Mouse (Mus musculus) midbrain, postnatal 0 days (tissue): ENCODE measurements at regions not wholly inside any gene's neighbourhood (a gene's known extent, or its start where the extent isn't known, plus 50 kb on each side); places are given as distances from the start of the nearest gene placed in this dataset.
A peak's percentile ranks its signal among the peaks of the same experiment; 100 is the strongest.

Experiments used
- ATAC-seq: fragments of 200-750 bp; cut with Nextera tagmentation; 2 replicates; pipeline ENCODE4 v1.8.0; 2017; ENCODE audit warnings: moderate number of reproducible peaks, mild to moderate bottlenecking, moderate TSS enrichment, moderate library complexity; ENCODE audit not compliant: low FRiP score
- DNase-seq: peaks from one replicate; pipeline ENCODE4 v3.0.0-alpha.2; 2015; ENCODE audit warnings: low spot score
- H3K27ac ChIP-seq: fragments of 300-500 bp; sonication (generic); 2 replicates; pipeline ENCODE4 v1.5.1; 2014; ENCODE audit warnings: low read depth, mild to moderate bottlenecking, low read length, mixed read lengths
- H3K27me3 ChIP-seq: fragments of 300-500 bp; sonication (generic); 2 replicates; pipeline ENCODE4 v1.6.1; 2014; ENCODE audit warnings: low read length, control low read depth, mixed read lengths; ENCODE audit not compliant: insufficient read depth
- H3K36me3 ChIP-seq: fragments of 300-500 bp; sonication (generic); 2 replicates; pipeline ENCODE4 v1.6.1; 2014; ENCODE audit warnings: low read length, control low read depth, mixed read lengths; ENCODE audit not compliant: insufficient read depth
- H3K4me1 ChIP-seq: fragments of 300-500 bp; sonication (generic); 2 replicates; pipeline ENCODE4 v1.6.1; 2014; ENCODE audit warnings: mild to moderate bottlenecking, control low read depth, antibody characterized with exemption, low read length, mixed read lengths; ENCODE audit not compliant: insufficient read depth
- H3K4me2 ChIP-seq: fragments of 300-500 bp; sonication (generic); 2 replicates; pipeline ENCODE4 v1.6.1; 2014; ENCODE audit warnings: low read depth, mild to moderate bottlenecking, low read length, mixed read lengths; ENCODE audit not compliant: poor library complexity, severe bottlenecking
- H3K4me3 ChIP-seq: fragments of 300-500 bp; sonication (generic); 2 replicates; pipeline ENCODE4 v1.5.1; 2014; ENCODE audit warnings: low read depth, mild to moderate bottlenecking, low read length, moderate library complexity
- H3K9ac ChIP-seq: fragments of 300-500 bp; sonication (generic); replicated peaks from 2 replicates; pipeline ENCODE4 v1.6.1; 2014; ENCODE audit warnings: mild to moderate bottlenecking, low read length, moderate library complexity, mixed read lengths; ENCODE audit not compliant: poor library complexity, severe bottlenecking
- H3K9me3 ChIP-seq: fragments of 300-500 bp; sonication (generic); 2 replicates; pipeline ENCODE4 v1.6.1; 2016; ENCODE audit warnings: low read length, control low read depth
- CTCF ChIP-seq: IDR thresholded peaks from 2 replicates; pipeline ENCODE4 v1.5.1; 2016; ENCODE audit warnings: antibody characterized with exemption, mild to moderate bottlenecking
- WGBS: fragments of 180-500 bp; shearing (Covaris S2); extraction: QIAGEN DNeasy Blood & Tissue Kit; methylation state at CpG from one replicate; pipeline ENCODE4 v1.1.7; 2014; 5-methylcytosine and 5-hydroxymethylcytosine counted together

DNA sequence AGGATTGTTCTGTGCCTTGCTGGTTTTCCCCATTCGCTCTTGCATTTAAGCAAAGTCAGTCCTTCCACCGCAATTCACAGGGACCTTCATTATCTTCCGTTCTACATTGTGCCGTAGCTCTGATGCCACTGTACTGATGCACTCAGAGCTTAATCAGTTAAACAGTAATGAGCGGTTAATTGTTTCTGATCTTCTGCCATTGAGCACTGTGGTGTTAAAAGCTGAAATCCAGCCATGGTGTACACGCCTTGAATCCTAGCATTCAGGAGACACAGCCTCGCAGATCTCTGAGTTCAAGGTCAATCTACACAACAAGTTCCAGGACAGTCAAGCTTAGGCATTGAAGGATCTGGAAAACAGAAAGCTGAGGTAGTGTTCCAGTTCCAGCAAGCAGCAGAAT is 63.6 kb upstream of the Noct start:
- H3K36me3 ChIP-seq = no peaks in the 10 kb centered on the region
- TF ChIP-seq CTCF = no peak
- no peaks in the 10 kb centered on the region for H3K9me3 ChIP-seq
- DNase-seq = no peak
- H3K4me2 ChIP-seq = no peak overlapping the region
- ATAC-seq = no peak
- WGBS = 81% methylated on average over 7 of the region's 7 CpGs
- 0 out of 2 replicates have a peak, but pooled peaks cover 8% of the 10 kb centered on the region for H3K4me1 ChIP-seq
- no peak overlapping the region for H3K27ac ChIP-seq
- H3K9ac ChIP-seq = no peak overlapping the region
- no peak overlapping the region for H3K4me3 ChIP-seq
- H3K27me3 ChIP-seq = no peaks in the 10 kb centered on the region

DNA sequence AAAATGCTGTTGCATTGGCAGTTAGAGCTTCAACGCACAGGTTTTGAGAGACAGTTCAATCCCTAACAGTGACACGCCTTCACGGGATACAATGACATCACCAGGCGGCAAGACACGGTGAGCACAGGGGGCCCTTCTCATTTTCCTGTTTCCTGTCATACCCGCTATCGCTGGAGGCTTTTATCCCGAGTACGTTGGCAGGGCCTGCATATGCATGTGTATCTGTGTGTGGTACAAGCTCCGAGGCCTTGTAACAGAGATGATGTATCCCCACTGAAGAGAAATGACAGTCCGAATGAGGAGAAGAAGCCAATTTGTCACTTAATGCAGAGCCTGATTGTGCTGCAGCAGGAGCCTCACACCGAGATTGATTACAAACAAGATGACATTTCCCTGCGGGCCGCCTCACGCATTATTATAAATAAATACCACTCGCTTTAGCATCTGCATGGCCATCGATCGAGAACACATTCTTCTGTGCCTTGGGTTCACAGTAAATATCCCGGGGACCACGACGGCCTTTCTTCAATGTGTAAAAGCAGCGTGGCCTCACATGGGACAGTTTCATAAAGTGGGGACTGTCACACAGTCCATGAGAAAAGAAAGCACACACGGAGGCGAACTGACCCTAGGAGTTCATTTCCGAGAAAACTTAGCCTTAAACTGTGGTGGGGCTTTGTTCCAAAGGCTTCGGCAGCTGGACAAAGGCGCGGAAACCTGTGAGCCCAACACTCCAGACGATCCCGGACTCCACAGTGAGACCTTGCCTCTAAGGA is 54.9 kb upstream of the Noct start:
- Histone ChIP-seq H3K4me2 (no peak overlapping the region), H3K9me3 (no peaks in the 10 kb centered on the region), H3K27me3 (no peaks in the 10 kb centered on the region), H3K4me1 (no peaks in the 10 kb centered on the region), H3K36me3 (no peaks in the 10 kb centered on the region), H3K4me3 (no peak overlapping the region), H3K9ac (no peak overlapping the region), H3K27ac (no peak overlapping the region)
- DNase-seq (no peak), ATAC-seq (no peak)
- TF ChIP-seq CTCF = no peak
- 67% methylated on average over 30 of the region's 30 CpGs for WGBS

DNA sequence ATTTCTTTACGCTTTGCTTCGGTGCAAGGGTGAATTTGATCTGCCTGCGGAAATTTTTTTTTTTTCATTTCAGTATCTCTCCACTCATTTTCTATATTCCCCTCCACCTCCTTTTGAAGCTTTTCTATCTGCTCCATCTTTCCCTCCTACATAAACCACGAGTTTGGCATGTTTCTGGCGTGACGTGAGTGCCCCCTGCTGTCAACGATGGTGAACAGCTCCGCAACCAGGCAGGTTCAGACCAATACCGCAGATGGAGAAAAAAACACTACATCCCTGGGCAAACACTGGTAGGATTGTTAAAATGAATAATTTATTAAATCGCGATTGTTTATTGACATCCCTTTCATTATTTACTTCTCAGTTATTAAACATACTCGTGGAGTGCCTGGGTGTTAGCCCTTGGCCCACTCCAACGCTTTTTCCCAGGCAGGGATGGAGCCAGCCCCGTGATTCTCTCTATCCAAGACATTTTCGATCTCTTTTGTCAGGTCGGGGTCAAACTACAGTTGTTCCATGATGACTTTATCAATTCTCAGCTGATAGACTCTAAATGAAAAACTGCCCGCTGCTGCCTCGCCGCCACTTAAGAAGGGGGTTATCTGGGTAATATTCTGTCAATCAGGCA is 53.9 kb upstream of the Noct start:
- DNase-seq (peak; percentile 83), ATAC-seq (peak; percentile 78; the same call in 1 of the 2 replicates)
- Histone ChIP-seq H3K4me2 (no peak overlapping the region; the same call in 1 of the 2 replicates), H3K27ac (no peak overlapping the region), H3K9ac (no peak overlapping the region), H3K4me3 (no peak overlapping the region), H3K9me3 (no peaks in the 10 kb centered on the region), H3K36me3 (no peaks in the 10 kb centered on the region), H3K27me3 (no peaks in the 10 kb centered on the region), H3K4me1 (no peaks in the 10 kb centered on the region)
- TF ChIP-seq CTCF = peak; percentile 98
- WGBS = 18% methylated on average over 19 of the region's 19 CpGs
